Mouse (Mus musculus): ENCODE measurements around the gene Fam117a. TPM values are rescaled to one million over a fixed set of nuclear protein-coding genes. Genes with fewer than 3 reads are reported as not detected.
"Not testable (repeated sequence)": the region's sequence is repeated elsewhere in the genome, so short reads cannot be mapped to it uniquely, and the experiment has no call there.

Gene Fam117a
- polyA plus RNA-seq, 1 experiment from 2014 or later: 59.0 TPM

- no peak overlapping the region for H3K4me3 ChIP-seq
- no peak overlapping the region for H3K27ac ChIP-seq
- 68% methylated on average over 13 of the region's 13 CpGs for WGBS (ENCODE audit: insufficient replicate concordance)
- H3K36me3 ChIP-seq: no peaks in the 10 kb centered on the region
- H3K9ac ChIP-seq: no peak overlapping the region
- H3K4me1 ChIP-seq: no peaks in the 10 kb centered on the region
- no peaks in the 10 kb centered on the region for H3K9me3 ChIP-seq (replicated peaks)
- H3K4me2 ChIP-seq: no peak overlapping the region
- ATAC-seq: no peak
- H3K27me3 ChIP-seq (replicated peaks): peaks cover 54% of the 10 kb centered on the region
Measured at GRCm38 (mm10) chr11:95399520-95400020, 62.8 kb downstream of the Fam117a start.

- H3K4me3 ChIP-seq: no peak overlapping the region
- 71% methylated on average over 5 of the region's 5 CpGs for WGBS (ENCODE audit: insufficient replicate concordance)
- no peak overlapping the region for H3K9ac ChIP-seq
- H3K9me3 ChIP-seq (replicated peaks): no peaks in the 10 kb centered on the region
- no peaks in the 10 kb centered on the region for H3K4me1 ChIP-seq
- H3K27ac ChIP-seq: no peak overlapping the region
- peaks cover 54% of the 10 kb centered on the region for H3K27me3 ChIP-seq (replicated peaks)
- no peak for ATAC-seq
- H3K36me3 ChIP-seq: no peaks in the 10 kb centered on the region
- H3K4me2 ChIP-seq: no peak overlapping the region
Measured at GRCm38 (mm10) chr11:95401568-95401967, 64.8 kb downstream of the Fam117a start.

- no peak overlapping the region for H3K27ac ChIP-seq
- ATAC-seq: no peak
- peaks cover 54% of the 10 kb centered on the region for H3K27me3 ChIP-seq (replicated peaks)
- no peaks in the 10 kb centered on the region for H3K4me1 ChIP-seq
- no peaks in the 10 kb centered on the region for H3K36me3 ChIP-seq
- WGBS (ENCODE audit: insufficient replicate concordance): 38% methylated on average over 5 of the region's 5 CpGs
- no peak overlapping the region for H3K4me2 ChIP-seq
- H3K9me3 ChIP-seq (replicated peaks): no peaks in the 10 kb centered on the region
- H3K9ac ChIP-seq: no peak overlapping the region
- no peak overlapping the region for H3K4me3 ChIP-seq
Measured at GRCm38 (mm10) chr11:95402196-95402595, 65.4 kb downstream of the Fam117a start.

GRCm38 (mm10) chr11:95402658-95403101 is 65.9 kb downstream of the Fam117a start:
- Histone ChIP-seq H3K4me1 (no peaks in the 10 kb centered on the region), H3K36me3 (no peaks in the 10 kb centered on the region), H3K27ac (no peak overlapping the region), H3K9me3 (replicated peaks) (no peaks in the 10 kb centered on the region), H3K4me3 (no peak overlapping the region), H3K4me2 (no peak overlapping the region), H3K9ac (no peak overlapping the region), H3K27me3 (replicated peaks) (peaks cover 54% of the 10 kb centered on the region)
- no peak for ATAC-seq
- 30% methylated on average over 8 of the region's 8 CpGs for WGBS (ENCODE audit: insufficient replicate concordance)

GRCm38 (mm10) chr11:95403382-95404340 is 66.8 kb downstream of the Fam117a start:
- ATAC-seq: no peak
- Histone ChIP-seq H3K27ac (no peak overlapping the region), H3K4me2 (no peak overlapping the region), H3K36me3 (no peaks in the 10 kb centered on the region), H3K27me3 (replicated peaks) (peaks cover 48% of the 10 kb centered on the region), H3K9me3 (replicated peaks) (no peaks in the 10 kb centered on the region), H3K4me3 (no peak overlapping the region), H3K4me1 (no peaks in the 10 kb centered on the region), H3K9ac (no peak overlapping the region)
- WGBS (ENCODE audit: insufficient replicate concordance): 66% methylated on average over 16 of the region's 16 CpGs

- Histone ChIP-seq H3K4me2 (no peak overlapping the region), H3K36me3 (no peaks in the 10 kb centered on the region), H3K4me1 (no peaks in the 10 kb centered on the region), H3K27ac (no peak overlapping the region), H3K4me3 (no peak overlapping the region), H3K9me3 (replicated peaks) (no peaks in the 10 kb centered on the region), H3K27me3 (replicated peaks) (peaks cover 27% of the 10 kb centered on the region), H3K9ac (no peak overlapping the region)
- no peak for ATAC-seq
- WGBS (ENCODE audit: insufficient replicate concordance): 65% methylated on average over 4 of the region's 4 CpGs
Measured at GRCm38 (mm10) chr11:95405771-95406170, 69.0 kb downstream of the Fam117a start.

GRCm38 (mm10) chr11:95406398-95406797 is 69.6 kb downstream of the Fam117a start:
- not testable (repeated sequence) for H3K9ac ChIP-seq; H3K27ac ChIP-seq; ATAC-seq; H3K4me2 ChIP-seq; H3K4me3 ChIP-seq; H3K9me3 ChIP-seq (replicated peaks); H3K36me3 ChIP-seq; H3K4me1 ChIP-seq
- WGBS (ENCODE audit: insufficient replicate concordance): 69% methylated on average over 5 of the region's 5 CpGs
- peaks cover 24% of the 10 kb centered on the region for H3K27me3 ChIP-seq (replicated peaks)

- H3K4me2 ChIP-seq: no peak overlapping the region
- H3K9me3 ChIP-seq (replicated peaks): no peaks in the 10 kb centered on the region
- no peak overlapping the region for H3K27ac ChIP-seq
- 70% methylated on average over 10 of the region's 10 CpGs for WGBS (ENCODE audit: insufficient replicate concordance)
- H3K9ac ChIP-seq: no peak overlapping the region
- H3K4me1 ChIP-seq: no peaks in the 10 kb centered on the region; the same call in 1 of the 2 replicates
- ATAC-seq: no peak
- peaks cover 17% of the 10 kb centered on the region for H3K27me3 ChIP-seq (replicated peaks)
- no peaks in the 10 kb centered on the region for H3K36me3 ChIP-seq
- H3K4me3 ChIP-seq: no peak overlapping the region
Measured at GRCm38 (mm10) chr11:95409450-95410112, 72.8 kb downstream of the Fam117a start.

GRCm38 (mm10) chr11:95411453-95412013 is 74.7 kb downstream of the Fam117a start:
- Histone ChIP-seq H3K4me1 (peaks cover 15% of the 10 kb centered on the region), H3K4me3 (no peak overlapping the region), H3K4me2 (no peak overlapping the region), H3K9me3 (replicated peaks) (no peaks in the 10 kb centered on the region), H3K27ac (no peak overlapping the region), H3K9ac (no peak overlapping the region), H3K27me3 (replicated peaks) (peaks cover 17% of the 10 kb centered on the region), H3K36me3 (no peaks in the 10 kb centered on the region)
- ATAC-seq: no peak
- 56% methylated on average over 6 of the region's 6 CpGs for WGBS (ENCODE audit: insufficient replicate concordance)

GRCm38 (mm10) chr11:95412615-95413014 is 75.8 kb downstream of the Fam117a start:
- Histone ChIP-seq H3K4me3 (no peak overlapping the region), H3K27me3 (replicated peaks) (peaks cover 17% of the 10 kb centered on the region), H3K4me1 (peaks cover 25% of the 10 kb centered on the region), H3K36me3 (no peaks in the 10 kb centered on the region), H3K9ac (no peak overlapping the region), H3K27ac (no peak overlapping the region), H3K4me2 (no peak overlapping the region), H3K9me3 (replicated peaks) (no peaks in the 10 kb centered on the region)
- no peak for ATAC-seq
- 76% methylated on average over 3 of the region's 3 CpGs for WGBS (ENCODE audit: insufficient replicate concordance)

- H3K27ac ChIP-seq: peak within 1 kb of the TSS; percentile 90
- no peaks in the 10 kb centered on the region for H3K9me3 ChIP-seq (replicated peaks)
- peaks cover 5% of the 10 kb centered on the region; the same call in 1 of the 2 replicates for H3K36me3 ChIP-seq
- 2% methylated on average over 53 of the region's 58 CpGs for WGBS (ENCODE audit: insufficient replicate concordance)
- peak within 1 kb of the TSS; percentile 83 for H3K4me3 ChIP-seq
- peak within 1 kb of the TSS; percentile 84 for H3K4me2 ChIP-seq
- H3K9ac ChIP-seq: peak within 1 kb of the TSS; percentile 85
- peaks cover 31% of the 10 kb centered on the region for H3K4me1 ChIP-seq
- ATAC-seq: peak; percentile 88
- peaks cover 17% of the 10 kb centered on the region for H3K27me3 ChIP-seq (replicated peaks)
Measured at GRCm38 (mm10) chr11:95413641-95414535, 77.1 kb downstream of the Fam117a start, which contains the start of gene Spop. TSS of gene Spop (plus strand) at chr11:95414080.
